Mouse (Mus musculus): Measurements from ENCODE around the gene Cpm.

Cpm gene

GRCm38 (mm10) chr10:117650042-117650655 is 20.8 kb downstream of the Cpm start:
- DNase-seq = no peak

GRCm38 (mm10) chr10:117650725-117651124 is 21.4 kb downstream of the Cpm start:
- no peak for DNase-seq

DNA sequence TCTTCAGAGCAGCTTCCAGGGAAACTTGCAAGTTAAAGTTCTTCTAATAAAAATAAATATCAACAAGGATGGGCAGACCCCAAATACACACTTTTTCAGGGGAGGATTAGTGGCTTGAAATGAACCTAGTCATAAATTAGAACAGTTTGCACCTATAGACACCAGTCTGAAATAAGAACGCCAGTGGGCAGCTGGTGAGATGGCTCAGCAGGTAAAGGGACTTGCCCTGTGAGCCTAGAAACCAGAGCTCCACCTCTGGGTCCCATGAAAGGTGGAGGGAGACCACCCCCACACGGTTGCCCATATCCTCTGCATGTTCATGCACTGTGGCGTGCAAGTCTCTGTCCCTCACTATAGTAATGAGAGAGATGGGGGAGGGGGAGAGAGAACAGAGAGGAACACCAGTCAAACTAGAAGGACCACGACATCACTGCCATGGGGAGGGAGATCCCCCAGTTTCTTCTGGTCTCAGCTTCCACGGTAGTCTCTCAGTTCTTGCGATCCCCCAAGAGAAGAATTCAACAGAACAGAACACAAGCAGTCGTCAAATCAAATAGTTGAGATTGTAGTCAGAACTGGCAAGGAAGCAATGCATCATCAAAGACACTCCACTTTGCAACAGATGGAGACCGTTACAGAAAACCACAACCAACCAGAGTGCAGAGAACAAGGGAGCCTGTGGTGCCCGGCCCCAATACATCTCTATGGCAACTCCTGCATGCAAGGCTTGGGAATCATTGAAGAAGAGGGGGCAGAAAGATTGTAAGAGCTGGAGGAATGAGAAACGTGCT is 22.5 kb downstream of the Cpm start:
- DNase-seq = no peak

- DNase-seq = no peak
Measured at GRCm38 (mm10) chr10:117652378-117652774, 23.1 kb downstream of the Cpm start.

DNA sequence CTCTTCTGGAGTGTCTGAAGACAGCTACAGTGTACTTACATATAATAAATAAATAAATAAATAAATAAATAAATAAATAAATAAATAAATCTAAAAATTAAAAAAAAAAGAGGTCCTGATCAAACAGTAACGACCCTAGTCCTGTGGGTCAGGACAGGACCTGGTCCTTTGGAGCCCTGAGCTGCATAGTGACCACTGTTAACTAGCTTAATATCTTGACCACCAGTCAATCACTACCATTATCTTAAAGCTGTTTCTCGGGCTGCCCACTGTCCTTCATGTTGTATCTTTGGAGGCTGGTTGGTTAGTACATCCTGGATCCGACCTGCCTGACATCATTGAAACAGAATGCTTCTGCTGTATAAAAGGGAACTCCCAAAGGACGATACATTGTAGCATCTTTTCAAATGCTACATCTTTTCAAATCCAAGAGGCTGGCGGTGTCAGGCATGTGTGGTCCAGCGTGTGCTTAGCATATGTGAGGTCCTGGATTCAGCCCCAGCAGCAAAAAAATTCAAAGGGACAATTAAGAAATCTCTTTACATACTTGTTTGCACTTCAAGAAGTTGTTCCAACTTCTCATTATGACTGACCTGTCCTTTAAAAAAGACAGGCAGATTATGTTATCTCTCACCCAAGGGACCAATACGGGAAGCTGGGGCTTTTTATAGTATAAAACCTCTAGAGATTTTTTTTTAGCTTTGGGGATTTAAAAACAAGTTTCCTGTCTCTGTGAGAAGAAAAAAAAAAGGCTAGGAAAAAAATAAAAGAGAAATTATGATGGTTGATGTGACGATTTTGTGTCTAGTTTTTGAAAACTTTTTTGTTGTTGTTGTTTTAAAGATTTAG is 23.9 kb downstream of the Cpm start:
- no peak for DNase-seq

GRCm38 (mm10) chr10:117653779-117654173 is 24.5 kb downstream of the Cpm start:
- no peak for DNase-seq

DNA sequence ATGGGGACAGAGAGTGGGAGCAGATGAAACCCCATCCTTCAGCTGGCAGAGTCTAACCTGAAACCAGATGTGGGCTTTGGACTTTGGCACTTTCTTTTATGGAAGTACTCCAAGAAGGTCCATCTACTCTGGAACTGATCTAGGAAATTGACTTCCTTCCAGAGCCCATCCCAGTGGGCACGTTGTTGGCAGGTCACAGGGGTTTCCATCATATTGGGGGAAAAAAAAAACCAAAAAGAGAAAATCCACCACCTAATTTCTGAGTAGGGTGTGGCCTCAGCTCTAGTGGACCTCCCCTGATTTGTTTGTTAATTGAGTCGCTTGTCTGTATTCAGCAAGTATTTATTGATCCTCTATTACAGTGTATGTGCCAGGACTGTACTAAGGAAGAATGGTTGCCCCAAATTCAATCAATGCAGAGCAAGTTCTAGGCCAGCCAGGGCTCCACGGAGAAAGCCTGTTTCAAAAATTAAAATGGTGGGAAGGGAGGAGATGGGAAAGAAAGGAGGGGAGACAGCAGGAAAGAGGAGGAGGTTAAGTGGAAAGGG is 25.4 kb downstream of the Cpm start:
- DNase-seq = no peak

DNA sequence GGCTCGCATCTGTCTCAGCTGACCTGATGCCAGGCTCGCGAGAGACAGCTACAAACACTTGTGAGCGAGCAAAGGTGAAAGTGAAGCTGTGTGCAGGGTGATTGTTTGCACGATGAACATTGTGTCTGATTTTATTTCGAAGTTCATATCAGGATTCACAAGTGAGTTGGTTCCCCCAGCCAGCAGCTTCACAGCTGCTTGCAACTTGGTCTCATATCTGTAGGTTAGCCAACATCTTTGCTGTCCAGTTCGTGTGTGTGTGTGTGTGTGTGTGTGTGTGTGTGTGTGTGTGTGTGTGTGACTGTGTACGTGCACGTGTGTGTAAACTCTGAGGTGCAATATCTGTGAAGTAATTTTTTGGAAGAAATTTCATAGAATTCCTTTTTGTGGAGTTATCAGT is 26.2 kb downstream of the Cpm start:
- DNase-seq = no peak

GRCm38 (mm10) chr10:117655908-117656661 is 26.8 kb downstream of the Cpm start:
- DNase-seq = no peak

DNA sequence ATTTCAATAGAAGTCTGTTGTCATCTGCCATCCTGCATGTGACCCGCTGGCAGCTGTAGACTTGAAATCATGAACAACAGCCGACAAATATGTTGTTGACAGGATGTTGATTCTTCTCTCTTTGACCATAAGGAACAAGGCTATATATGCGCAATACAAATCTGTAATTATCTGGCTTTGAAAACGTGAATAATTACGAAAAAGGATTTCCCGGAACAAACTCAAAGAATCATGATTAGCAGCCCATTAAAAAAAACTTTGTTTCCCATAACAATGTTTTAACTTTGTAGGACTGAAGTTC is 27.3 kb downstream of the Cpm start:
- DNase-seq = no peak

- no peak for DNase-seq
Measured at GRCm38 (mm10) chr10:117656985-117657658, 27.8 kb downstream of the Cpm start.

DNA sequence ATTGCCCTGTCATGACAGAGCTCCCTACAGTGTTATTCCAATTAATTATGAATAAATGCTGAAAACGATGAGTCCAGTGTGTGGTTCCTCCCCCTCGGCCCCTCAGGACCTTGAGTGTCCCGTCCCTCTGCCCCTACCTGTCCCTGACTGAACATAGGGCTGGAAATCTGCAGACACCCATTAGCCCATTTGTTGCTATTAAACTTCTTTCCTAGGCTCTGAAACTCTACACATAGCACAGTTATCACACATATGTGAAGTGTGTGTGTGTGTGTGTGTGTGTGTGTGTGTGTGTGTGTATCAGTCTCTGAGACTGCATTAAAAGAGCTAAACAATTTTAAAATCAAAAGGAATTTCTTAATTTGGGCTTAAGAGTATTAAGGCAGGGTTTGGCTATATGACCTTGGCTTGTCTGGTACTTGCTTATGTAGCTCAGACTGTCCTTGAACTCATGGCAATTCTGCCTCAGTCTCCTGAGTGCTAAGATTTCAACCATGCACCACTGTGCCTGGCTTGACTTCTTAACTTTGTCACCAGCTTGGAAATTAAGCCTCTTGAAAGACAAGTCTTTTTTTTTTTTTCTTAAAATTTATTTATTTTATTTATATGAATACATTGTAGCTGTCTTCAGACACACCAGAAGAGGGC is 28.5 kb downstream of the Cpm start:
- no peak for DNase-seq

GRCm38 (mm10) chr10:117658522-117659429 is 29.5 kb downstream of the Cpm start:
- no peak for DNase-seq

GRCm38 (mm10) chr10:117659430-117659813 is 30.1 kb downstream of the Cpm start:
- no peak for DNase-seq

DNA sequence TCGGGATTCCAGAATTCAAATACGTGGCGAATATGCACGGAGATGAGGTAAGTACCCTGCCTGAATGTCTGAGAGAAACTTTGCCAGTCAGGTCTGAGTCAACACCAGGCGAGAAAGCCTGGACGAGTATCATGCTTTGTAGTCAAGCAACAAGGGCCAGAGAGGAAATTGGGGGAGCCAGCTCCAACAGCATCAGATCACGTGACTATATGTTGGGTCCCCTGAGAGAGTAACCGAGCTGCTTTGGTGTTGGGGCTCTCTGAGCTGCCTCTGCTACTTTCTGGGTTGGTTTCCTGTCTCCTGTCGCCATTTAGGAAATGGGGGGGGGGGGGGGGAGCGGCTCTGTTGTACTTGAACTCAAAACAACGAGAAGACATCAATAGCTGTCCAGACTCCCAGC is 30.5 kb downstream of the Cpm start:
- DNase-seq = no peak

GRCm38 (mm10) chr10:117662316-117663055 is 33.2 kb downstream of the Cpm start:
- DNase-seq = no peak

DNA sequence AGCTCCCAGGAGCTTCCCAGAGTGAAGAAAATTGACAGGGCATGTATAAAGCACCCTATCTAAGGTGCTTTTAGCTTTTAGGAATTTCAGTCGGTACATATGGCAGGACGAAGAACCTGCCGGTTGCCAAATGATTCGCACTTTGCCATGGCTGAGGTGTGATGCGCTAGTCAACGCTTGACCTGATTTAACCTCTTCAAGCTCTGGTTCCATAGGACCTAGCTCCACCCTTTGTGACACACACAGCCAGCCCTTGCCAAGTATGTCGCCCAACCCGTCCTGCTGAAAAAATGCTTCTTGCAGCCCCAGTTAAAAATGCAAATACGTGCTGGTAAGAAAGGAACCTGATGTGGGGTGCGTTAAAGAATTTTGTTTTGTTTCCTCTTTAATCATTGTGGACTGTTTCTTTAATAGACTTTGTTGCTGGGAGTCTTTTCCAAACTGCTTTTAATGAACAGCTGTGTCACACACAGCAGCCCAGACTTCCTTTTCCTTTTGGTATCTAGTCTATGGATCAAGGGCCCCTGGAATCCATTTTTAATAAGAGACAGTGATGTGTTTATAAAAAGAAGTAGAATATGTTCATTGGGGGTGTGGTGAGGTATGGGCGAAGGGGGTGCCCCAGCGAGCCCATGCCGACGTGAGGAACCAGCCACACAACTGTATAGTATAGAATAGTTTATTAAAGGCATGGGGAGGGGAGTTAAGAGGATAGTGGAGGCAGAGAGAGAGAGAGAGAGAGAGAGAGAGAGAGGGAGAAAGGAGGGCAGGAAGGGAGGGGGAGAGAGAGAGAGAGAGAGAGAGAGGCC is 34.0 kb downstream of the Cpm start:
- no peak for DNase-seq

DNA sequence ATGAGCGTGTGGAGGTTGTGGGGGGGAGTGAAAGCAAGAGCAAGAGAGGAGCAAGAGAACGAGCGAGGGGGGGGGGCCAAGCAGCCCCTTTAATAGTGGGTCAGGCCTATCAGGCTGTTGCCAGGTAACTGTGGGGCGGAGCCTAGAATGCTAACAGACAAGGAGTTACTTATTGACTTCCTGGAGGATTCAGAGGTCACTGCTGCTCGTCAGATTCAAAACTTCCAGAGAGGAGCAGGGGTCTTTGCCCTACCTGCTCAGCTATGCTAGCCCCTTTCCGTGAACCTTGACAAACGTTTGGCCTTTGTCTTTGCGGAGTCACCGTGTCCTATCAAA is 34.5 kb downstream of the Cpm start:
- peak; percentile 59 for DNase-seq
